Mouse (Mus musculus) thymus, adult 2 months (tissue): ENCODE measurements around the gene Cbfa2t2.

Source experiments
- CTCF ChIP-seq: fragments of 200-500 bp; IDR thresholded peaks from 2 replicates; pipeline ENCODE4 v1.5.1; 2012; ENCODE audit warnings: mild to moderate bottlenecking, control low read depth, low read length, moderate library complexity, borderline replicate concordance; ENCODE audit not compliant: control insufficient read depth, poor library complexity, insufficient read depth; ENCODE audit errors: extremely low read depth
- POLR2A ChIP-seq: fragments of 200-500 bp; IDR thresholded peaks from 2 replicates; pipeline ENCODE4 v1.6.1; 2012; ENCODE audit warnings: mild to moderate bottlenecking, low read length, control low read depth, moderate library complexity; ENCODE audit not compliant: control insufficient read depth, poor library complexity, insufficient read depth; ENCODE audit errors: extremely low read depth

- TF ChIP-seq CTCF, result no peak
- TF ChIP-seq POLR2A, result no peak
Measured at GRCm38 (mm10) chr2:154448633-154449032, 12.4 kb downstream of the Cbfa2t2 start.
